Mouse (Mus musculus) ovary, adult 18-20 months (tissue): ENCODE measurements at regions not wholly inside any gene's neighbourhood (a gene's known extent, or its start where the extent isn't known, plus 50 kb on each side); places are given as distances from the start of the nearest gene placed in this dataset.

Experiments
- DNase-seq: peaks from one replicate; pipeline ENCODE4 v3.0.0; 2022; ENCODE audit warnings: low spot score, mixed read lengths

DNA sequence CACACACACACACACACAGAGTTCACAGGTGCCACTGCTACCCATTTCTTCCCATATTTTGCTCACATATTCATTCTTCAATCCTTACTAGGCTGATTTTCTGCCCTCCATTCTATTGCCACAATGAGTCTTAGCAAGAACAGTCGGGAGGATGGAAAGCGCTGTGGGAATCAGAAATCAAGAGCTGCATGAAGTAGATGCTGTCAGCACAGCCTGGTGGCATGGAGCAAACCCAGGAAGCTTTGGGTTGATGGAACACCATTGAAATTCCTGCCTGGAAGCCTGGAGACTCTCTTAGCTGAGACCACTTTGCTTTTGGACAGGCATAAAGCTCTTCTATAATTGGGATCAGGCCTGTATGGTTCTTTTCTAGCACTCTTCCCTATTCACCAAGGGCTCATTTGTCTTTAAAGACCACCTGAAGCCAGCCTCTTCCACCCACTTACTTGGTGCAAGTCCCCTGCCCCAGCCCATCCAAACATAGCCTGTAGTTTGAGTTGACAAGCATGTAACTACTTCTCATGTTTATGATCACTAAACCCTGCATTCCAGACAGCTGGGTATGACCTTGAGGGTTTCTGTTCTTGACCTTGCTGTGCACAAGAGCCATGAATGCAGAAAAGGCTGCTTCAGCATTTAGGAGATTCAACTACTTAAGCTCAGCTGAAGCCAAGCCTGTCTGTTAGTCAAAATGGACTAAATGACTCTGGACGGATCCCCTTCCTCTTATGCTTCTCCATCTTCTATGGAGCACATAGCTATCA, 537.4 kb downstream of the Slc4a3 start:
- DNase-seq, result peak; percentile 29

DNA sequence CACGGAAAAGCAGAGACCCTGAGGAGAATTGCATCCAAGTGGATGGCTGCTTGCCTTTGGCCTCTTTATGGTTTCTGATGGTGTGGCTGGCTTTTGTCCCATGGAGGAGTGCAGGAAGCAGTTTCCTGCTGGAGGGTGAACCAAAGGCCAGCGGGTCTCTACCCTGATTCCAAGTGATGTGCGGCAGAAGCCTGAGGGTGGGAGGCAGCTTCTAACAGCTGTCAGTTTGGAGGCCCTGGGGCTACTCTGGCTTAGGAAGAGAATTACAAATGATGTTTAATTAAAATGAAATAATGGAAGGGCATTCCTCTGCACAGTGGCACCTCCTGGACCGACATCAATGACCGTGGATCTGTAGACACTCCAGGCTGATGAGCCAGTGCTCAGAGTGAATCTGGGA, 545.0 kb downstream of the Slc4a3 start:
- no peak for DNase-seq

DNA sequence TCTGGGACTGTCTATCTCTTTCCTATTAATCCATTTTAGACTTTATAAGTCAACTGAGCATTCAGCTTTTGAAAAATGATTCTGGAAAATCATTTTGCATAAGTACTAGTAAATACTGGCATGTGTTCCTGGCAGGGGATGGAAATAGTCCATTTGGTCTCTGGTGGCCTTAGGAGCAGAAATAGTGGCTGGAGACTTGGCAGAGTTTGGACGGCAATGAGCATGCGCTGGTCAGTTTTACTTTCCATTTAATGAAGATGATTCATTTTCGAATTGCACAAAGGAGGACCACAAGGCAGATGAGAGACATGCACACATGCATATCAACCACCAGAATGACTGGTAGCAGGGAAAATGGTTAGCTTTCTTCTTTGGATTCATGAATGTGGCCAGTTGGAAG, 567.2 kb downstream of the Slc4a3 start:
- DNase-seq, result no peak

DNA sequence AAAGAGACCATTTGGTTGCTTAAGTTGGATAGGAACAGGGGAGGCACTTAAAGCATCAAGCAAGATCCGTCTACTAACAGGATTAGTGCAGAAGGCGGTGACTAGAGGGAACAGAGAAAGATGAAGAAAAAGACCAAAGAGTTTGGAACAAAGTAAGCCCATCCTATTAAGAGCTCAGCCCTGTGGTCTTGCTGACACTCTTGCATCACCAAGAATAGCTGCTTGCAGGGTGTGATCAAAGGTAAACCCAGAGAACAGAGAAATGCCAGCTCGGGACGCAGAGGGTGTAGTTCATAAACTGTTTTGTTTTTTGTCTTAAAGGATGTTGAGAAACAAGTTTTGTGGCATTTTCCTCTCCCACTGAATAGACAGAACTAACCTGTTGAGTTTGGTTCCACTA, 574.8 kb downstream of the Slc4a3 start:
- no peak for DNase-seq

DNA sequence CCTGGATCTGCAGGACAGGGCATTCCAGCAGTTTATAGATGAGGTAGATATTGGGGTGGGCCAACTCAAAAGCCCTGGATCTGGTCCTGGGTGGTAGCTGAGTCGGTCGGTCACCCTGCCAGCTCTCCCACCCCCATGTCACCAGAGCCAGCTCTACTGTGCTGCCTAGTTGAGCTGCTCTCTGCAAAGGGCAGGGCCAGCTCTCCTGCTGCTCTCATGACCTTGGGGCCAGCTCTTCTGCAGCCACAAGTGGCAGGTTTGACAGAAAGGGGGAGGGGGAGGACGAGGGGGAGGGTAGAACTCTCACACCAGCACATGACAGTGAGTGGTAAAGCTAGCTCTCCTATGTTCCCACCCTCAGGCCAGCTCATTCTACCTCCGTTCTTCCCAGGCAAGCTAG, 584.3 kb downstream of the Slc4a3 start:
- no peak for DNase-seq

DNA sequence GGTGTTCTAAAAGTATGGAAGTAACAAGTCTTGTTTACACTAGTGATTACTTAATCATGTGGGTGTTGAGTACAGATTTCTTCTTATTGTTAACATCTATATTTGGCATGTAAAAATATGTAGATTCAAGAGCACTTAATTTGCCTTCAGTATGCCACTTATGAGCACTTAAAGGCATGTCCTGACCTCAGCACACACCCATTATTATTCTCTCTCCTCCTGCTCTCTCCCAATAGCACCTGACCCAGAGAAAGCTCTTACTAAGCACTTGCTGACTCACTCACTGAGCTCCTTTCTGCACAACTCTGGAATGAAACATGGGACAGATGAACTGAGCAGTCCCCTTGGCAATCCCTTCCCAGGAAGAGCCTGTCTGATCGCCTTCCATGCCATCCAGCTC, 590.7 kb downstream of the Slc4a3 start:
- DNase-seq, result no peak

DNA sequence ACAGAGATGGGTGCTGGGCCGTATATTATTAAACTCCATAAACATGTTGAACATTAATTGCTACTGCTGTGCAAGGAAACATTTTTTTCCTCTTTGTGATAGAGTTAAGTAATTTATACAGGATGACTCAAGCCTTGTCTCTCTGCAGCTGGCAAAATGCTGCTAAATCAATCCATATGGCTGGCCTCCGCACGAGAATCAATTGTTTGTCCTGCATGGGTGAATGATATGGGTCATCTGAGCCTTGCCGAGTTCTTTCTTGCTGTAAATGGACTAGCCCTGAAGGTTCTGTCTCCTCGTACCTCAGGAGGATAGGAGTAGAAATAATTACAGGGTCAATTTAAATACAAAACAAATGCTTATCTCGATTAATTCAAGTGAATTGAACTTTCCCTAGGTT, 591.6 kb downstream of the Slc4a3 start:
- DNase-seq, result no peak

DNA sequence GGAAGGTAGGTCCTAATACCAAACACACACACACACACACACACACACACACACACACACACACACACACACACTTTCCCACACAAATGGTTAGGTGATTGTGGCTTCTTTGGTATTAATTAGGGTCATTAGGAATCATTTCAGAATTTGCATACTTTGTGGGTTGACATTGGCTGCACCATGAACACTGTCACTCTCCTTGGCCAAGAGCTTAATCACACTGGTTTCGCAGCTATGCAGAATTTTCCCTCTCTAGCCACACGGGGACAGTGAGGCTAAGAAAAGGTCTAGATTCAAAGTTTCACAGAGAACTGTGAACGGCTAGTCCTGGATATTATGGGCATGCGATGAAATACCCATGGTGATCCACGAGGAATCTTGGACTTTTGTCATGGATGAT, 597.5 kb downstream of the Slc4a3 start:
- DNase-seq, result no peak

DNA sequence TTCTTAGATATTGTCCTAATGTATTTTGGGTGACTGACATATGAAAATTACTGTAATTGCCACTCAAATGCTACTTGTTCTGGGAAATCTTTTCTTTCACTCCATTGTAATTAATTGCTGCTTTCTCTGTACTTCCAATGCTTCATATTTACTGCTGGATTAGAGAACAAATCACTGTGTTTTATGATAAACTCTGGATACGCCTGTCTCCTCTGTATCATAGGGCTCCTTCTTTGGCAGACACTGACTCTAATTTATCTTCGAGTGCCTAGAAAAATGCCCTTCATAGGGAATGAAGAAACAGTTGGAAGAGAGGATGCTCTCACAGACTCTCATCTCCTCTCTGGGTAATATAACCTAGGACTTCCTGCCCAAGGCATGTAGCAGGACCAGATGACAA, 602.9 kb downstream of the Slc4a3 start:
- no peak for DNase-seq

DNA sequence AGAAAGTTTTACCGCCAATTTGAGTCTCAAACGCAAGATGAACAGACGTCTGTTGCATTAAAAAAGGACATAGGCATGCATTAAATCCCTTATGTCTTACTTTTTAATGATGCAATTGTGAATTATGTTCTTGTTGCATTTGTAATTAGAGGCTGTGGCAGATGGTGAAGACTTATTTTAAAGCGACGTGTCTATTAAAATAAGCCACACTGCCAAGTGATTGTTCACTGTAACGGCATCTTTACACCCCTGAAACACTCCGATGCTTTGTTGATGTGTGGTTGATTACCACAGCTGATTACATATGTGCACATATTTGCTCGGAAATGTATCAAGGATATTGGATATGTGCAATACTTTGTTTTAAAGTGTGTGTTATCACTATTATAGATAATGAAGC, 610.2 kb downstream of the Slc4a3 start:
- no peak for DNase-seq

DNA sequence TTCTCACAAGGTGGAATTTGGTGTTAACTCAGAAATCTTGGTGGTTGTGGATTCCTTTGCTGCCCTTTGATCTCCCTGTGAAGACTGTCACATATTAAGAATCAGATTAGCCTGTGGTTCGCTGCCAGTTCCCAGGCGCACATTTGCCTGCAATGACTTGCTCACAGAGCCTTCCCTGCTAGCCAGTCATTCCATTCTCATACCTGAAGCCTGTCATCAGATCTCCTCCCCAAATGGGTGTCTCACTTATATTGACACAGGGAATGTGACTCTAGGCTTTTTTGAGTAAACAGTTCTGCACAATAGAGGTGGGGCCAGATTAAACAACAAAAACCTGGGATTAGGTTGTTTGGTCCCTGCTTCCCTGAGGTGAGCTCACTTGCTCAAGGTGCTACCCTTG, 621.4 kb downstream of the Slc4a3 start:
- no peak for DNase-seq

DNA sequence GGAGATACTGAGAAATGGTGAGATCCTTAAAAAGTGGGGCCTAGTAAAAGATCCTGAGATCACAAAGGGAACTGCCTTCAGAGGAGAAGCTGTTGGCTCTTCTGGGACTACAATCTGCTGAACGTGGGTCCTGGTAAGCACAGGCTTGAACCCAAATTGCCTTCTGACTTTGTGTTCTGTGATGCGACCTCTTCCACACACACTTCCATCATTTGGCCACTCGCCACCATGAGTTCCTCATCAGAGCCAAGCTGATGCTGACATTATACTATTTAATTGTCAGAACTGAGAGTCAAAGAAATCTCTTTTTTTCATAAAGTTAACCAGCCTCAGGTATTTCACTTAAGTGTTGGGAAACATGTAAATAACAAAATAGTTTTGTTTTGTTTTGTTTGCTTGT, 635.1 kb downstream of the Slc4a3 start:
- no peak for DNase-seq

DNA sequence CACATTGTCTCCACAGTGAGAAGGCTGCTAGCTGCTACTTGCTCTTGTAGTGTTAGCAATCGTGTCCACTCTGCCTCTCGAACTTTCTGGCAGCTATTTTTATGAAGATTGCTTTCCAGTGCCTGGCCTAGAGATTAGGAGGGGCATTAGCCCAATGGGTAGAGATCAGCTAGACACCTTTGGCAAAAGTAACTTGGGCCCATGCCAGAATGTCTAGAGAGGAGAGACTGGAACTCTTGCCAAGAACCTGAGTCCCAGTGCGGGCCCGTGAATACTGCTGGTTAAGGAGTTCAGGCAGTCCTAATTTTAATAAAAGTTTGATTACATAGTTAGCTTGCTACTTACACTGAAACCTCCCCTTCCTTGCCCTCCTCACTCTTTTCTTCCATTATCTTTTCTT, 648.8 kb downstream of the Slc4a3 start:
- DNase-seq, result no peak

DNA sequence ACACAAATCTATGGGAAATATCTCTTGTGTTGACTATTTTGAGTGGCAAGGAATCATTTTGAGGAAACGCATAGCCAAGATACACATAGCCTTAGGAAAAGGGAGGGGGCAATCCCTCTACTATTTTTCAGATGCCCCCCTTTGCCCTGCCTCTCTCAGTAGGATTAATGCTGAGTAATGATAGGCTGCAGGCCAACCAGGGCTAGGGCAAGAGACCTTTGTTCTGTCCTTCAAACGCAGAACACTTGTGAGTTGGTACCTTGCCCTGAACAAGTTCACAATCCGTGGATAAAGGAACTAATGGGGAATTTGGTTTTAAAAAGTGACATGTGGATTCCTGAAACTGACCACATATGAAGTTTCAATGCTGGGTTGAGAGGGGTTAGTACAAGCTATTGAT, 651.6 kb downstream of the Slc4a3 start:
- no peak for DNase-seq

DNA sequence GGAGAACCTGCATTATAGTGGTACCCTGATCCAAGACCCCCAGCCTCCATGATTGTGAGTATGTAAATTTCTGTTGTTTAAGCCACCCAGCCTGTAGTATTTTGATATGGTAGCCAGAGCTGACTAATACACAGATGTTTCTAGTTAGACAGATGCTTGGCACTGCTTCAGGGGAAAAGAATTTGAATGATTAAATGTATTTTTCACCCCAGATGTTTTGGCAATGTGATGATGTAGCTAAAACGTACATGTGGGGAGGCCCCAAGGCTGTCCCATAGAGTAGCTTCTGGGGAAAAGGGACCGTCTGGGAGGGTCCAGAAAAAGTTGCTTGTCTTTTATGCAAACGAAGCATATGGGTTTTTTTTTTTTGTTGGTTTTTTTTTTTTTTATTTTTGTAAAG, 654.8 kb downstream of the Slc4a3 start:
- no peak for DNase-seq

DNA sequence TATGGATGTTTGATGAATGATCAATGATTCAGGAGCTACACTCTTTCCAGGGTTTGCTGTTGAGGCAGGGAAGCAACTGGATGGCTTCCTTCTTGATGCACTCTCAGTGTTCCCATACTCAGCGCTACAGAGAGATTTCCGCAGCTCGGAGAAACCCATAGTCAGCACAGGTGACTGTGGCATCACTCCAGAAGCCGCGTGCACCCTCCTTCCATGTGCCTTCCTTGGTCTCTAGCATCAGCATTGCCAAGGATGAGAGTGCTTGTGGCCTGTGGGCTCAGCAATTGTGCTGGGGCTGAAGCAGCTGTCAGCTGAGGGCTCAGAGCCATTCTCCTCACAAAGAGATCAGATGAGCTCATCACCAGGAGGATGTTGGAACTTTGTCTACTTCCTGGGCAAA, 666.4 kb downstream of the Slc4a3 start:
- no peak for DNase-seq

DNA sequence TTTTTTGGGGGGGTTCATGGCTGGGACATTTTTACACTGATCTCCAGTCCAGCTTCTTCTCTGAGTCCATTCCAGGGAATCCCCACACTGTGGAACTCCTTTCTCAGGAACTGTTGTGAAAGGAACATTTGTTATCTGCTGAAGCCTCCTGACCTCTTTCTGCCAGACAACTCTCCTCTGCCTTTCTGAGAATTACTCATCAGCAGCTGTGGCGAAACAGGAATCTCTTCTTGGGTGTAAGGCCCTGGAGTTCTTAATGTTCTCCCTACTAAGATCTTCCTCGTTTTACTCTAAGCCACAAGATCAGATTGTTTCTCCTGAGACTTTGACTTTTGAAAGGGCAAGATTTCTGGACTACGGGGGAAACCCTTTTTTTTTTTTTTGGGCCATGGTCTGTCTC, 698.7 kb downstream of the Slc4a3 start:
- DNase-seq, result peak; percentile 37

DNA sequence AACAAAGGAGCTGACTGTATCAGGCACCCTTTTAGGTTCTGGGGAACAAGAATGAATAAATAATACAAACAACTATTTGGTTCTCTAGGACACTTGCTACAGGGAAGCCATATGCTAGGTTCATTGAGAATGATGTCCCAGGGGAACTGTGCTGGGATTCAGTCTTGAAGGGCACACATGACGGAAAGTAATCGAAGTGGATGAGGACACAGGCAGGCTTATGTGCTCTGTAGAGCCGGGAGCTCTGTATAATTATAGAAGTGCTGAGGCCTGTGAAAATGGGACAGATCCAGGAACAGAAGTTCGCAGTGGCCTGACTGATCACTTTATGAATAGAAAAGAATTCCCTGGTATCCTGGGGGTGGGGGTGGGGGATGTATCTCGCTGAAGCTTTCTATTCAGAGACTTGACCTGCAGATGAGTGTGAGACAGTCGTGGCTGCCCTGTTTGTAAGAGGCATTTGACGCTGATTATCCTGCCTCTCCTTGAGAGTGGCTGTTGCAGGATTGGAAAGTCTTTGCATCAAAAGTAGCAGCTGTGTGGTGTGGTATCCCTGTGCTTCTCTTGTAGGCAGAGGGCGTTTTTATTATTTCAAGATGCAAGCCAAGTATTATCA, 700.2 kb downstream of the Slc4a3 start:
- DNase-seq, result no peak

DNA sequence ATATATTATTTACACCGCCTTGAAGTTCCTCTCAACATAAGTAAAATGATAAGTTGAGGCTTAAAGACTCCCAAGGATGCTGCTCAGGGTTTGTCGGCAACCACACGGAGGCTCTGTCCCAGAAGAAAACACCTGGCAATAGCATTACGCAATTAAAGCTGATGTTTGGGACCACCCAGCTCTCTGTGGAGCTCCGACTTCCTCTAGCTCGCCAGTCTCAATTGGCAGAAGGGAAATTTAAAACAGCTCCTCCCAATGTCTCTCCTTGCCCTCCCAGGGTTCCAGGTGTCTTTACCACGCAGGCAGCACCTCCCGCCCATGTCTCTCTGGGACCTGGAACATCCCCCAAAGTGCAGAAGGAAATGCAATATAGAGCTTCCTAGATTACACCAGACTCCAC, 701.1 kb downstream of the Slc4a3 start:
- DNase-seq, result no peak

DNA sequence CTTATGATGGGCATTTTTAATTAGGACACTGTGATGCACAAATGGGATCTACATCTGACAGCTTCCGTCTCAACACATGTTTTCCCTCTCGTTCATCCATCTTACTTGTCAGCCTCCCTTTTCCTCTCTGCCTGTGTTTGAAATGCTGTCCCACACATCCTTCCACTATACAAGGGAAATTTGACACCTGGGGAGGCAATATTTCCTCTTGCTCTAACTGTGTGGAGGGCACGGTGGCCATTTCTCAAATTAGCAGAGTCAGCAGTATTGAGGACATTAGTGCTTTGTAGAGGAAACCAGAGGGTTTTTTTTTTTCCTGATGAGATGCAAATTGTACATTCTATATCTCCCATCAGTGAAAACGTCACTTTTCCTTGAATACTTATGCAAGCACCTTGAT, 712.2 kb downstream of the Slc4a3 start:
- DNase-seq, result no peak

DNA sequence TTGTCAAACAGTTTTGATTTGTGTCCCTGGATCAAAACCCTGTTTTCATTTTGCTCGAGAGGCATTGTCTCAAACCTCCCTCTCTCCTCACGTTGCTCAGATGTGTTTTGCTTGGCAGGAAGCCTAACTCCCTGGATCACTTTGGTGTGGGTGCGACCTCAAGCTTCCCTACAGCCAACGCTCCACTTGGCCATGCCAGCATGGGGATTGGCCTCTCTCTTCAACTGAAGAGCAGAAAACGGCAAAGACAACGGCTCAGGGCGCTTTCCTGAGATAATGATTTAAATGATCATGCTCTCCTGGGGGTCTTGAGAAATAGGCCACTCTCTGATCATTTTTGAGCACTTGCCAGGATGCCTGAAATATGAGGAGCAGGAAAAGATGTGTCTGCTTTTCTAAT, 730.1 kb downstream of the Slc4a3 start:
- DNase-seq, result peak; percentile 52

DNA sequence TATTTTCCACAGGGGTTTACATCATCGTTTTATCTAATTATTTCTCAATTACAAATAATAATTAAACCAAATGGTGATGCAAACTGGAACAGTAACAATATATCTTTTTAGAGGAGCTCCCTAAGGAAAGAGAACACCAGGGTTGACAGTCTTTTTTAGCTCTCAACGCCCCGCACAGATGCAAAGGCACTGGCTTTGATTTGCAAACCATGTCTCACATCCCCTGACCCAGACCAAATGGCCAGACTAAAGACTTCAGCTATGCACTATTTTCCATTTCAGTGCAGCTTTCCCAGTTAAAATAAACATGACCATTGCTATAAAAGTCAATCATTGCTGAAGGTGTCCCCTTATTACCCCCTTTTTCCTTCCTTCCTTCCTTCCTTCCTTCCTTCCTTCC, 730.6 kb downstream of the Slc4a3 start:
- DNase-seq, result no peak

DNA sequence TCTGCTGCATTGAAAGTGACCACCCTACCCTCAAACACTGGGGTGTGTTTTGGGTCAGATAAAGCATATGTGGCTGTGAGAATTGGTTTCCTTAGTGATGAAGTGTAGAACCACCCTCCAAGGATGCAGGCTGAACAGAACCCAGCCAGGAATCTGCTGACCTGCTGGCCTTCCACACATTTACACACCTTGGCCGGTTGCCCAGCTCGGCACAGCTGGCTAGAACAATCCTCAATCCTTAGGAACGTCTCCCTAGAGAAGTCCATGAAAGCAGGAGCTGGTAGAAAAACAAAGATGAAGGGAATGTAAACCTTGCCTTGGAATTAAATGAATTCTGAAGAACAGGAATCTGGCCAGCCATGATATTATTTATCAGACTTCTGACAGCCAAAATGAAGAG, 737.3 kb downstream of the Slc4a3 start:
- DNase-seq, result peak; percentile 48

DNA sequence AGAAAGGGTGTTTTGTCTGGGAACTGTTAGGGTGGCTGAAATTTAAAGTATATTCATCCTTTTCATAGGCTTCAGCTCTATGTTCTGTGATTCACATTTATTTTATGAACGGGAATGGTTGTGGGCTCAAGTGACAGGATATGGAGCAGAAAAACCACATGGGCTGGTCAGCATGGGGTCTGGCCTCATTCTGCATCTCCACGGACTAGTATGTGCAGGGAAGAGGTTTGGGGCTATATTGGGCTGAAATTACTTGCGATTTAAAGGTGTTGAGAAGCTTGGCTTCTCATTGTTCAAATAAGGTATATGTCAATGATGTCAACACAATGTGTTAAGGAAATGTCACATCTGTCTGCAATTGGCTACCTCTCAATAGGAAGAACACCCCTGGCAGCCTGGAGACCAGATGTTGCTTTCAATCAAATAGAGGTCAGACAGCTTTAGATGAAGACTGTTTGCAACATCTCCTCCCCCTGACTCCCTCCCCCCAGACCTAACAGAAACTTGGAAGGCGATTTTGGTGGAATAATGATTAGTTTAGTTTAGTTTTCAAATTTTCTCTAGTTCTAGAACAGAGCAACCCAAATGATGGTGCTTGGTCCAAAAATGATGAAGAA, 777.0 kb downstream of the Slc4a3 start:
- no peak for DNase-seq
